Mouse (Mus musculus) embryo, embryonic 9.5 days (tissue): ENCODE results near the gene Smtnl2.

ENCODE experiments used
- DNase-seq: peaks from one replicate; pipeline ENCODE4 v3.0.0-alpha.2; 2017; ENCODE audit errors: extremely low spot score

The Smtnl2 gene

DNA sequence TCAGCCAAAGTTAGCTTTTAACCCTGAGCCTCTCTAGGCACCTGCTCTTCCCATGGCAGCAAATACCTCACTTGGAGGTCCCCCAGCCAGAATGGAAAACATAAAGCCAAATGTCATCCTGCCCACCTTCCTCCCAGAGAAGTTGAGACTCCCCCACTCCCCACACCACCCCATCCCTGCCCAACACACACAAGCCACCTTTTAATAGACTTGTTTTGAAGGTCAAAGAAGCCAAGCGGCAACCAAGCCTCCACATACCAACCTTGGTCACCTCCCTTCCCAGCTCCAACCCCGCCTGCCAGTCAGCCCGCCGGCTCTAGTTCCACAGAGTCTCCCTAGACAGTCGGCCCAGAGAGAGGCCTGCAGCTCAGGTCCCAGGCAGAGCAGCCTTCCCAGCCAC is 9.5 kb downstream of the Smtnl2 start:
- no peak for DNase-seq

- no peak for DNase-seq
These were observed 10.4 kb downstream of the Smtnl2 start for GRCm38 (mm10) chr11:72401068-72401467.

- no peak for DNase-seq
These were observed 13.5 kb downstream of the Smtnl2 start for GRCm38 (mm10) chr11:72397811-72398525.

DNA sequence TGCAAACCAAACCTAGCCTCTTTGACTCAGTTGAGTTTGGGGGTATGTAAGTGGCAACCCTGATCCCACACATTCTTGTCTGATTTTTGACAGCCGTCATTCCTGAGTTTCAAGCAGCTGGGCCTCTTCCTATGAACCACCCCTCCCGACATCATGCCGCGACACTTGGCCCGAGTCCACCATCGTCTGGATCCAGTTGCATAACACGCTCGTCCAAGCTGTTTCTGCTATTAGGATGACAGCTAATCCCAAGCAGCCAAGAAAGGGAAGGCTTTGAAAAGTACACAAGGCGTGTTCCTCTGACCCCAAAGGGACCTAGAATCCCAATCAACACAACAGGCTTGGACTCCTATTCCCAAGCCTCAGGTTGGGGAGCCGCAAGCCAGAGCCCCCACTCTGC is 14.4 kb downstream of the Smtnl2 start:
- DNase-seq: no peak

DNA sequence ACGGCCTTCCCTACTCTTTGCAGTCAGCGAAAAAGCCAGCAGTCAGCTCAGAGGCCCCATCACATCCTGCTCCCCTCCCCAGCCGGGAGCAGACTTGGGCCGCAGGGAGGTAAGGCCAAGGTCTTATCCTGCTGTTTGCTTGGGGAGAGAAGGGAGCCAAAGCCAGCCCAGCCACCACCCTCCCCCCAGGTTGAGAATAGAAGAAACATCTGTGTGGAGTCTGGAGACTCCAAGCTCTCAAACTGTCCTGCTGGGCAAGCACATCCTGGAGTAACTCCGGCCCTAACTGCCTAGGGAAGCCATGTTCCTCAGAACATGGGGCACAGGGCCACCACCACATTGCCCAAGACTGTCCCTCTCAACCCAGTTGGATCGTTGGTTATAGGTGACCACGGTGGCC is 14.9 kb downstream of the Smtnl2 start:
- DNase-seq: no peak

GRCm38 (mm10) chr11:72395652-72396051 is 15.9 kb downstream of the Smtnl2 start:
- DNase-seq: no peak

GRCm38 (mm10) chr11:72394694-72395093 is 16.8 kb downstream of the Smtnl2 start:
- no peak for DNase-seq

DNA sequence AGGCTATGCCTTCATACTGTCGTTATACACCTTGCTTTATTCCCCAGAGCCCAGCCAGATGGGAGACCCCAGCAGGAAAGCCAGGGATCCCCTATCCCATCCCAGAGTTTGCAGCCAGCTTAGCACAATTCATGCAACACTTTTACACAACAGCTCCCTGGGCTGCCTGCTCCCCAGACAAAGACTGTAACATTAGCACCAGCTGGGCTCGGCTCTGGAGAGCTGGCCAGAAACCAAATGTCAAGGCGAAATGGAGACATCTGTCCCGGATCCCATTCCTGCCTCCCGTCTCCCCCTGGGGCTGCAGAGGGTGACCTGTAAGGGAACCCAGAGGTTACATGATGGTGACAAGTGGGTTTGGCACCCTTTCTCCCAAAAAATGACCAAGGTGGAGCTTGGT is 17.8 kb downstream of the Smtnl2 start:
- no peak for DNase-seq

DNA sequence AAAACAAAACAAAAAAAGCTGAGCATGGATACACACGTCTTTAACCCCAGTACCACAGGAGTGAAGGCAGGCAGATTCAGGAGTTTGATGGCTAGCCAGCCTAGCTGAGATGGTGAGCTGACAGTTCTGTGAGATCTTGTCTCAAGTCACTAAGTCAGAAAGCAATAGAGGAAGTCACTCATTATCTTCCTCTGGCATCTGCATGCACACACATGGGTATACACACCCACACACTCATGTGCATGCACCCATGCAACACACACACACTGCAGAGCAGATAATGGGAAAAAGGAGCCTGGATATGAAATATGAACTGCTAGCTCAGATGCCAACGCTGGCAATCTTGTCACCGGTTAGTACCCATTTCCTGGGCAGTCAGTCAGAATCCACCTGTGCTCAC is 18.3 kb downstream of the Smtnl2 start:
- DNase-seq: no peak

- DNase-seq: no peak
These were observed 20.3 kb downstream of the Smtnl2 start for GRCm38 (mm10) chr11:72391181-72391580.

GRCm38 (mm10) chr11:72389407-72390142 is 21.9 kb downstream of the Smtnl2 start:
- DNase-seq: no peak

GRCm38 (mm10) chr11:72388113-72388529 is 23.4 kb downstream of the Smtnl2 start:
- DNase-seq: no peak

- no peak for DNase-seq
These were observed 32.2 kb downstream of the Smtnl2 start for GRCm38 (mm10) chr11:72379351-72379750.

GRCm38 (mm10) chr11:72378222-72378621 is 33.3 kb downstream of the Smtnl2 start:
- DNase-seq: no peak

GRCm38 (mm10) chr11:72376562-72376961 is 35.0 kb downstream of the Smtnl2 start:
- no peak for DNase-seq

DNA sequence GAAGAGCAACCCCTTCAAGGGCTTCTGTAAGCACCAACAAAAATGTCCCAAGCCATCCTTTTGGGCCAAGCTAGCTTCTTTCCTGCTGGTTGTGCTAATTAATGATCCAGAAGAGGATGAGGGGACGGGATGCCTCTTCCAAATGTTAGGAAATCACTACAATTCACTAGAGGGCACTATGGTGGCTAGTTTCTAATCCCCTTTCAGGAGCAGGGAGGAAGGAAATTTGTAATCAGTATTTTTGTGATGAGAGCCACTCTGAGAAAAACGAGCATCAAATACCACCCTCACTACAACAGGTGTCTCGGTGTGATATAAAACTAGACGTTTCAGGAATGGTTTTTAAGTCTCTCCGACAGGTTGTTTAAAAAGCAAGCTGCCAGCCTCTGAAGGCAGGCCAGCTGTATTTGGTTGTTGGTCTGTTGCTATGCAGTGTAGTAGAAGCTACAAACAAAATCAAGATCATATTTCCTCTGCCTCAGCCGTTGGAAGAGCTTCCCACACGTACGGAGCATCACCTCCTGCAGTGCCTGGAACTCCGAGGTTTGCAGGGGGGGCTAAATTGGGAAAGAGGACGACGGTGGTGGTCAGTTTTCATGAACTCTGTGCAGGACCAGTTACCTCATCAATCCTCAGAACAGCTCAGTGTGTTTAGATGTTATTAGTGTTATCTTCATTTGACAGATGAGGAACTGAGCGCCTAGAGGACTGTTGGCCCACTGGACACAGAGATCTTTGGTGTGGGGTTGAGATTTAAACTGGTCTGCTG is 41.4 kb downstream of the Smtnl2 start:
- DNase-seq: peak; percentile 6

DNA sequence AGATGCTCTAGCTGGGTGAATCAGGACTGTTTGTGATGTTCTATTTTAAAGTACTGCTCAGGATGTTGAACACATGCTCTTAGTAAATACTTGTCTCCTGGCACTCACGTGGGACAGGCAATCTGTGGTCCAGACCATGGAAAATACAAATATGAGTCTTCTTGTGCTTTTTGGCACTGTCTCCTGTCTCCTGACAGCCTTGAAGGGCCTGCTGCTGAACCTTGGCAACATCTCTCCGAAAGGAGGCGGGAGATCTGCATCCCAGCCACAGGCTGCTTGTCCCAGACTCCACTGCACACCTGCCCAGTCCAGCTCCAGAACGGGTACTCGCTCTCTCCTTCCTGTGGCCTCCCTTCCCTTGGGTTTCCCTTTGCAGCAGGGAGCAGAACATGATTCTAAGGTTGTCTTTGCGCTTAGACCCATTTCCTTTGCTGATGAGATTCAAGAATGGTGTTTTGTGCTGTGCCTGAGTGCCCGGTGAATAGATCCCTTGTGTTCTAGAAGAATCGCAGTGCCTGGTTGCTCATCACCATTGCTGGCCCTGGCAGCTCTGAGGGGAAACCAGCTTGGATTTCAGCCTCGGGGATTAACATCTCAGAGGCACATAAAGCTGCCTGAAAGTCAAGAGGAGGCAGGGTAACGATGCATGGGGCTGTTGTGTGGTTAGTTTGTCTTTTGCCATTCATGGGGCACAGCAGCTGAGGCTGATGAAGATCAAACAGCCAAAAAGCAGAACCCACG is 43.4 kb downstream of the Smtnl2 start:
- no peak for DNase-seq

GRCm38 (mm10) chr11:72366126-72366525 is 45.4 kb downstream of the Smtnl2 start:
- DNase-seq: no peak

- no peak for DNase-seq
These were observed 47.0 kb downstream of the Smtnl2 start for GRCm38 (mm10) chr11:72364526-72364925.

DNA sequence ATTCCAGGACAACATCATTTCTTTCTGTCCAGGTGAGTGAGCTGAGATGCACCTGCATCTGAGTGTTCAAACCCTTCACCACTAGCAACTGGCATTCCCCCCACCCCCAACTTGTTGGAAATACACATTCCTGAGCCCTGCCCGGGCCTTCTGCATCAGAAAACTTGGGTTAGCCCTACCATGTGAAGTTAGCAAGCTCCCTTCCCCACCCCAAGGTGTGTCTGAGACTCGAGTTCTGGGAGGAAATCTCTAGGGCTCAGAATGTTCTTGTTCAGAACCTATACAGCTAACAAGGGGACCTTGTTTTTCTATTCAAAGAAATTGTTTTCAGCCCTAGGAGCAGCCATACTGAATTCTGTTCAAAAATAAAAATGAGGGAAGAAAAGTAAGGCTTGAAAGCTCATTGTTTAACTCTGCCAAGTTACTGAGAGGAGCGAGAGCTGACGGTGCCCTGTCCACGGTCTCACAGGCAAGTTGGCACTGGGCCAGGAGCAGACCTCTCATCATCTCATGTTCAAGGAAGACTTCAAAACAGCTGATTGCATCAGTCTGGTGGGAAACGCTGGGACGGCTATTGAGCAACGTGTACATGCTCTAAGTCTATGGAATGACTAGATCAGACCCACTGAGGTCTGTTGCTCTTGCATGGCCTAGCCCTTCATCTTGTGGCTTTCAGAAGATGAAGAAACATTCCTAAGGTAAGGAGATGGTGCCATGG is 47.8 kb downstream of the Smtnl2 start:
- no peak for DNase-seq

DNA sequence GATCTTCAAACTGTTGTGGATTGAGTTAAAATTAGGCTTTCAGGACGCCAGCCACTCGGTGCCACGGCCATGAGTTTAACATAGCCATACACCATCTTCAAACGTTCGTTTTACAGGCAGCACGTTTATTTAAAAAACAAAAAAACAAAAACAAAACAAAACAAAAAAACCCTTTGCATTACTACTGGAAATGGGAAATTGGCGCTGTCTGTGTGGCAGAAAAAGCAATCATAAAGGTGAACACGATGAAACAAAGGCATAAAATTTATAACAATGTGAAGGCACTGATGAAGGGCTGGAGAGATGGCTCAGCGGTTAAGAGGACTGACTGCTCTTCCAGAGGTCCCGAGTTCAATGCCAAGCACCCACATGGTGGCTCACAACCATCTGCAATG is 49.2 kb downstream of the Smtnl2 start, which contains the start of gene Tekt1:
Gene Tekt1, minus strand, starts transcription at position 96 of the 395 bp plus-strand sequence.
- peak; percentile 5 for DNase-seq
